8 mouse cellular contexts compared by ENCODE assay signal in the genomic region with DNA sequence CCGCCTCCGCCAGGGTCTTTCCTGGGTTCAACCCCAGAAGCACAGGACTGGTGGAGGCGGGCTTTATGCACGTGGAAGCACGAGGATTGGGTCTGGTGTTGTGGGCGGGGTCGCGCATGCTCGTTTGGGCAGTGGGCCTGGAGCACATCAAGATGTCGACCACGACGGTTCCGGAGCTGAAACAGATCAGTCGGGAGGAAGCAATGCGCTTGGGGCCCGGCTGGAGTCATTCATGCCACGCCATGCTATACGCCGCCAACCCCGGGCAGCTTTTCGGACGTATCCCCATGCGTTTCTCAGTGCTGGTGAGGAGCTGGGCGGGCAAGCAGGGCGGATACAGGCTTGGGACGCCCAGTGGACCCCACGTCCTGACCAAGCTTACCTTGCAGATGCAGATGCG. TPM values are rescaled to one million over a fixed set of nuclear protein-coding genes. Genes with fewer than 3 reads are reported as not detected.
A peak's percentile ranks its signal among the peaks of the same experiment; 100 is the strongest.
DNase-seq lines count a peak whose midpoint lies in the region; ATAC-seq and TF ChIP-seq lines count a peak whose summit lies in the region.

No protein-coding gene starts in this region.

- no peak for TF ChIP-seq POLR2A in bone marrow macrophage, adult 2 months (IDR thresholded peaks at IDR 0.05; ENCODE audit: borderline replicate concordance, low read depth, low read length)
- peak; percentile 93 for TF ChIP-seq POLR2A in embryonic fibroblast, embryonic 13.5 days (IDR thresholded peaks at IDR 0.05; ENCODE audit: low read depth, low read length)

- no peaks in the 10 kb centered on the region for H3K9me3 ChIP-seq in heart, embryonic 10.5 days
- no peaks in the 10 kb centered on the region for H3K9me3 ChIP-seq in kidney, embryonic 15.5 days (replicated peaks)

- H3K27ac ChIP-seq in bone marrow macrophage, adult 2 months (ENCODE audit: insufficient read depth, low read depth, low read length) = peak overlapping the region; percentile 63
- no peak overlapping the region for H3K27ac ChIP-seq in embryonic fibroblast, embryonic 13.5 days (ENCODE audit: insufficient read depth, low read length)
- H3K27ac ChIP-seq in heart, embryonic 10.5 days = peak overlapping the region; percentile 92
- peak overlapping the region; percentile 93 for H3K27ac ChIP-seq in kidney, embryonic 15.5 days

- peak; percentile 93 for DNase-seq in 416B (ENCODE audit: low read depth)
- DNase-seq in heart, embryonic 10.5 days (ENCODE audit: low spot score) = peak; percentile 99
- DNase-seq in liver = peak; percentile 94
- peak; percentile 93 to 96 for DNase-seq in spleen, postnatal 4 days (ENCODE audit: low spot score in 2 of 2)

- peaks cover 38% of the 10 kb centered on the region for H3K4me1 ChIP-seq in bone marrow macrophage, adult 2 months (ENCODE audit: control insufficient read depth, insufficient read depth, low read length)
- no peaks in the 10 kb centered on the region for H3K4me1 ChIP-seq in embryonic fibroblast, embryonic 13.5 days (ENCODE audit: control insufficient read depth, insufficient read depth, low read length)
- peaks cover 10% of the 10 kb centered on the region for H3K4me1 ChIP-seq in heart, embryonic 10.5 days
- peaks cover 22% of the 10 kb centered on the region for H3K4me1 ChIP-seq in kidney, embryonic 15.5 days

- TF ChIP-seq CTCF in bone marrow macrophage, adult 2 months (IDR thresholded peaks at IDR 0.05; ENCODE audit: low read depth, low read length) = no peak
- TF ChIP-seq CTCF in embryonic fibroblast, embryonic 13.5 days (IDR thresholded peaks at IDR 0.05; ENCODE audit: borderline replicate concordance, insufficient read depth, low read length) = no peak

- H3K36me3 ChIP-seq in heart, embryonic 10.5 days = peaks cover 79% of the 10 kb centered on the region
- peaks cover 79% of the 10 kb centered on the region for H3K36me3 ChIP-seq in kidney, embryonic 15.5 days

- WGBS in heart, embryonic 10.5 days = 0% methylated on average over 28 of the region's 28 CpGs
- WGBS in kidney, embryonic 15.5 days = under 1% methylated on average over 28 of the region's 28 CpGs

- peak overlapping the region; percentile 87 for H3K4me2 ChIP-seq in kidney, embryonic 15.5 days

- ATAC-seq in kidney, embryonic 15.5 days (replicated peaks; ENCODE audit: low FRiP score) = peak; percentile 96
- peak; percentile 90 for ATAC-seq in monocyte, adult 5-6 weeks (replicated peaks; ENCODE audit: insufficient number of reproducible peaks, low FRiP score, low TSS enrichment, poor library complexity, severe bottlenecking)

- H3K9ac ChIP-seq in kidney, embryonic 15.5 days = peak overlapping the region; percentile 96

- H3K4me3 ChIP-seq in bone marrow macrophage, adult 2 months (ENCODE audit: insufficient read depth, low read length) = peak overlapping the region; percentile 94
- peak overlapping the region; percentile 71 for H3K4me3 ChIP-seq in embryonic fibroblast, embryonic 13.5 days (ENCODE audit: insufficient read depth, low read length)
- peak overlapping the region; percentile 88 for H3K4me3 ChIP-seq in heart, embryonic 10.5 days
- peak overlapping the region; percentile 97 for H3K4me3 ChIP-seq in kidney, embryonic 15.5 days (replicated peaks)

- no peaks in the 10 kb centered on the region for H3K27me3 ChIP-seq in heart, embryonic 10.5 days (ENCODE audit: insufficient read depth, poor library complexity, severe bottlenecking)
- no peaks in the 10 kb centered on the region for H3K27me3 ChIP-seq in kidney, embryonic 15.5 days

RNA-seq across cellular contexts. Expression of gene Nudt16l1, which starts 0.4 kb away (rescaled TPM):
- 44.3 and 55.0 TPM in 2 replicates for polyA plus RNA-seq in bone marrow macrophage, adult 2 months (2012; ENCODE audit: insufficient read depth, insufficient read length, missing spikeins)
- polyA plus RNA-seq in embryonic fibroblast, embryonic 13.5 days (2011; ENCODE audit: insufficient read length, low read depth, missing spikeins) = 20.2 and 27.5 TPM in 2 replicates
- 111 and 125 TPM in 2 replicates for polyA plus RNA-seq in heart, embryonic 10.5 days (2016; fragmentation: Nextera tagmentation; extraction: Ambion mirVana)
- 151 and 155 TPM in 2 replicates for polyA plus RNA-seq in kidney, embryonic 15.5 days (2015; fragmentation: Nextera tagmentation; extraction: Ambion mirVana)
- total RNA-seq in monocyte, adult 5-6 weeks (2017) = 12.0 to 18.7 TPM (median 17.1 TPM) in 3 replicates

RNA-seq across cellular contexts. Expression of gene Anks3, which starts 25.0 kb away (rescaled TPM):
- polyA plus RNA-seq in bone marrow macrophage, adult 2 months (2012; ENCODE audit: insufficient read depth, insufficient read length, missing spikeins) = 44.1 and 44.2 TPM in 2 replicates
- polyA plus RNA-seq in embryonic fibroblast, embryonic 13.5 days (2011; ENCODE audit: insufficient read length, low read depth, missing spikeins) = 32.3 and 41.4 TPM in 2 replicates
- polyA plus RNA-seq in heart, embryonic 10.5 days (2016; fragmentation: Nextera tagmentation; extraction: Ambion mirVana) = 38.5 and 44.4 TPM in 2 replicates
- 59.7 and 69.3 TPM in 2 replicates for polyA plus RNA-seq in kidney, embryonic 15.5 days (2015; fragmentation: Nextera tagmentation; extraction: Ambion mirVana)
- 54.3 to 76.7 TPM (median 64.0 TPM) in 3 replicates for total RNA-seq in monocyte, adult 5-6 weeks (2017)

RNA-seq across cellular contexts. Expression of gene Mgrn1, which starts 52.9 kb away (rescaled TPM):
- polyA plus RNA-seq in bone marrow macrophage, adult 2 months (2012; ENCODE audit: insufficient read depth, insufficient read length, missing spikeins) = 66.4 and 75.4 TPM in 2 replicates
- 65.0 and 66.9 TPM in 2 replicates for polyA plus RNA-seq in embryonic fibroblast, embryonic 13.5 days (2011; ENCODE audit: insufficient read length, low read depth, missing spikeins)
- polyA plus RNA-seq in heart, embryonic 10.5 days (2016; fragmentation: Nextera tagmentation; extraction: Ambion mirVana) = 96.2 and 131 TPM in 2 replicates
- polyA plus RNA-seq in kidney, embryonic 15.5 days (2015; fragmentation: Nextera tagmentation; extraction: Ambion mirVana) = 88.2 and 98.1 TPM in 2 replicates
- 29.3 to 42.2 TPM (median 41.6 TPM) in 3 replicates for total RNA-seq in monocyte, adult 5-6 weeks (2017)

RNA-seq across cellular contexts. Expression of gene Sept12, which starts 58.7 kb away (rescaled TPM):
- polyA plus RNA-seq in bone marrow macrophage, adult 2 months (2012; ENCODE audit: insufficient read depth, insufficient read length, missing spikeins) = not detected in 2 replicates
- polyA plus RNA-seq in embryonic fibroblast, embryonic 13.5 days (2011; ENCODE audit: insufficient read length, low read depth, missing spikeins) = not detected in 2 replicates
- not detected in 2 replicates for polyA plus RNA-seq in heart, embryonic 10.5 days (2016; fragmentation: Nextera tagmentation; extraction: Ambion mirVana)
- not detected in 2 replicates for polyA plus RNA-seq in kidney, embryonic 15.5 days (2015; fragmentation: Nextera tagmentation; extraction: Ambion mirVana)
- not detected in 3 replicates for total RNA-seq in monocyte, adult 5-6 weeks (2017)

RNA-seq across cellular contexts. Expression of gene Ubald1, which starts 58.9 kb away (rescaled TPM):
- 68.4 and 72.6 TPM in 2 replicates for polyA plus RNA-seq in bone marrow macrophage, adult 2 months (2012; ENCODE audit: insufficient read depth, insufficient read length, missing spikeins)
- polyA plus RNA-seq in embryonic fibroblast, embryonic 13.5 days (2011; ENCODE audit: insufficient read length, low read depth, missing spikeins) = 31.3 and 38.2 TPM in 2 replicates
- 29.8 and 31.4 TPM in 2 replicates for polyA plus RNA-seq in heart, embryonic 10.5 days (2016; fragmentation: Nextera tagmentation; extraction: Ambion mirVana)
- polyA plus RNA-seq in kidney, embryonic 15.5 days (2015; fragmentation: Nextera tagmentation; extraction: Ambion mirVana) = 37.4 and 39.7 TPM in 2 replicates
- total RNA-seq in monocyte, adult 5-6 weeks (2017) = 11.3 to 32.6 TPM (median 13.8 TPM) in 3 replicates
